Mouse (Mus musculus): ENCODE measurements around the gene Fgf8. TPM values are rescaled to one million over a fixed set of nuclear protein-coding genes. Genes with fewer than 3 reads are reported as not detected.
A peak's percentile ranks its signal among the peaks of the same experiment; 100 is the strongest.

Fgf8 gene
- total RNA-seq, 2 experiments from 2014 or later = not detected

GRCm38 (mm10) chr19:45730042-45730441 is 12.7 kb downstream of the Fgf8 start:
- no peak for DNase-seq (ENCODE audit: low spot score in 2 of 2)

GRCm38 (mm10) chr19:45727231-45727630 is 15.5 kb downstream of the Fgf8 start:
- no peak for DNase-seq (ENCODE audit: low spot score in 2 of 2)

GRCm38 (mm10) chr19:45725677-45726277 is 16.9 kb downstream of the Fgf8 start:
- DNase-seq (ENCODE audit: low spot score in 2 of 2) = no peak

DNA sequence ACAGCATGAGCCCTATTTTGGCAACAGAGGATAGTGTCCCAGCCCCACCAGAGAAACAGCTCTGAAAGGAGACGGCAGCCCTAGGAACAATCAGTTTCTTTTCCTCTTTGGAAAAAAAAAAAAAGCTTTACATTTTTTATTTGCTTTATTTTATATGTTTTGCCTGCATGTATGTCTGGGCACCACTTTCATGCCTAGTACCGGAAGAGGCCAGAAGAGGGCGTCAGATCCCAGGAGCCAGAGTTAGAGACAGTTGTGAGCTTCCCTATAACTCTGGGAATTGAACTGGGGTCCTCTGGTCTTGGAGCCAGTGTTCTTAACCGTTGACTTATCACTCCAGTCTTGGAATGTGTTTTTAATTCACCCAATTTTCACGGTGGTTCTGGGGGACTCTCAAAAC is 20.5 kb downstream of the Fgf8 start:
- DNase-seq (ENCODE audit: low spot score in 2 of 2) = no peak

DNA sequence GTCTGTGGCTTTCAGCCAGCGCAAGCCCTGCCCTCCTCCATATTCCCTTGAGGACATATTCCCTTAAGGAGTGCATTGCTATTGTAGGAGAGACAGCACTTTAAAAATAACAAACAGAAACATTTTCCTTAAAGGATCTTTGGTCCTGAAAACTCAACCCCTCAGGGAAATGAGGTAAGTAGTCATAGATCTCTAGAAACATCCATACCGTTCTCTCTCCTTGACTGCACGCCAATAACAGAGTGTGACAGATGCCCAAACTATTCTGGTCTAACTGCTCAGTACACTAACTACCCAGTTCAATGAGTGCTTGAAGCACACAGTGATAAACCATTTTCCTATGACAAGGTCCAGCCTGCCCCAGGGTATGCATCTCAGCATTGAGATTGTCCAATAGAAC is 24.4 kb downstream of the Fgf8 start:
- DNase-seq (ENCODE audit: low spot score in 2 of 2) = peak in 1 of 2 experiments; percentile 46

DNA sequence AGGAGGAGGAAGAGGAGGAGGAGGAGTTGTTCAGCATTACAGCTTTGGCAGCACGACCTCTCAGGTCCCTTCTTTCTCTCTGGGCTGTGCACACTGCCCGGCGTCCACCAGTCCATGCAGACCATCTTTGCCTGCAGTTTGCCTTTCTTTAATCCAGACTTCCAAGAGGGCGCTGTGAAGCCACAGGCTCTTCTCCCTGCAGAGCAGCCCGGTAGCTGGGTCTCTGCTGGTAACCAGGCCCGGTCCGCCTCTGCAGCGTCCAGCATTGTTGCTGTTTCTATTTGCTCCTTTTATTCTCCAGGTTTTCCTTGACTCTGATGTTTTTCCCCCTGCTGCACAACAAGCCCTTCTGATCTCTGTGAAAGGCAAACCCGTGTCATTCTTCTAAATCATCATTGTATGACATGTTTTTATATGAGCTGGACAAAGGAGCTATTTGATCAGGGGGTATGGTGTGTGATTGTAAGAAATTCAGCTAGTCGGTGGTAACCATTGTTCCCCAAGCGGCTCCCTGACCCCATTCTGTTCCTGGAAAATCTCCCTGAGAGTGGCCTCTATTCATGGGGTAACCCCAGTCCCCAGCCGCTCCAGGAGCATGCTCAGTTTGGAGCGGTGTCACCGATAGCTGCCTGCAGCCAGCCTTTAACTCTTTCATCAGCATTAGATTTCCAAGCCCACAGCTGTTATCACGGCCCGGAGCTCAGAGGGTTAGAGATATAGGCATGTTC is 25.1 kb downstream of the Fgf8 start:
- peak in 1 of 2 experiments; percentile 60 for DNase-seq (ENCODE audit: low spot score in 2 of 2)

DNA sequence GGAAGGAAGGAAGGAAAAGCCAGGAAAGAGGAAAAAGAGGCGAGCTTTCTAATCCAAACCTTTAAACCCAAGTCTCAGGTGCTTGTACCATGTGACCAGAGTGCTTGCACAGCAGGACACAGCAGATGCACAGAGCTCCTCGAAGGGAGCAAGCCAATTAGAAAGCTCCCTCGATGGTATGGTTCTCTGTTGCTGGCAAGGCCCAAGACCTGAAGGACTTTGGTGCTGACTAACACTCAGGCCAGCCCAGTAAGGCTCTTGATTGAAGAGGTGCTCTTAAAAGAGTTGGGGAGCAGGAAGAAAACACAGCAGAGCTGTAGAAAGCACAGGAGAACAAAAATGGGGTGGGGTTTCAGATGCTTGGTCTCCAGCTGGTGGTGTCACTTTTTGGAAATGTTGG is 34.0 kb downstream of the Fgf8 start:
- no peak for DNase-seq (ENCODE audit: low spot score in 2 of 2)

- DNase-seq (ENCODE audit: low spot score in 2 of 2) = no peak
Observed at GRCm38 (mm10) chr19:45696281-45696600, 46.5 kb downstream of the Fgf8 start.

DNA sequence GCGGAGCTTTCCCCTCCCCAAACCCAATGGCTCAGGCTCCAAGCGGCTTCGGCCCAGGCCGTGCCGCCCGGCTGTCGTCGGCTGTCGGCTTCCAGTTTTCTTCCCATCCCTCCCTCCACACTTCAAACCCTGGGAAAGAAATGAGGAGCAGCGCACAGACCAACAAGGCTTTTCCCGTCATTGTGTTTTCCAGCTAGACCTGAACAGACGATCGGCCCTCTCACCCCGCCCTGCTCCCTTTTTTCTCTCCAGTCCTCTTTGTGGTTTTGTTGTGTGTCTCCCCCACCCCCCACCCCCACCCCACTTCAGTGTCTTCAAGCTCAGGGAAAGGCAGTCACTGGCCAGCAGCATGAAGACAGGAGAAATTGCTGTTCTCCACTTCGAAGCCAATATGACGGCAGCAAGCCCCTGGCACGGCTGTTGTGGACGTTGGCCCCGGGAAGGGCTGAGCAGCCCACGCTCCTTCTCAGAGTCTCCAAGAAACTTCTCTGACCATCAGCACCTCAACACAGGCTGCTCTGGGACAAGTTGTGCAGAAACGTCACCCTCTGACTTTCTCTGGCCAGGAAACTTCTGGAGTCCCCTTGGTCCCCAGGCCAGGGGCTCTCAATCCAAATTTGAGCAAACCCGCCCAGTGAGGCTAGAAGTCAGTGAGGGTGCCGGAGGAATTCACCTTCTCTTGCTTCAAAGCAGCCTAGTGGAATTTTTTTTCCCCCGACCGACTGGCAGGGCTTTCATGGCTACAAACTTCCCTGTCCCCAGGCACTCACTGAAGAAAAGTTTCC is 47.0 kb downstream of the Fgf8 start:
- no peak for DNase-seq (ENCODE audit: low spot score in 2 of 2)

GRCm38 (mm10) chr19:45694056-45694455 is 48.7 kb downstream of the Fgf8 start:
- no peak for DNase-seq (ENCODE audit: low spot score in 2 of 2)

DNA sequence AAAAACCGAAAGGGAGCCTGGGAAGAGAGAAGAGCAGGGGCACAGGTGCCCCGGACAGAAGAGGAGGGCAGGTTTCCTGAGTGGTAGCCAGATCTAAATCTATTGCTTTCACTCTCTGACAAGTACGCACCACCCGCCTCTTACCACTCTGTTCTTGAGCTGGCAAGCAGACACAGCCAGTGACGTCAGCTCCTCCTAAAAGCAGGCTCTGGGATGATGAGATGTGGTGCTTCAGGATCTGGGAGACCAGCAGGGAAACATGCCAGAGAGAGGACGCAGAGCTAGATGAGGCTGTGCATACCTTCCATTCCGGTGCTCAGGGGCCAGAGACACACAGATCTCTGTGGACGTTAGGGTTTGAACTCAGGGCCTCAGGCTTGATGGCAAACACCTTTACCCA is 50.5 kb downstream of the Fgf8 start:
- peak; percentile 28 to 55 for DNase-seq (ENCODE audit: low spot score in 2 of 2)

DNA sequence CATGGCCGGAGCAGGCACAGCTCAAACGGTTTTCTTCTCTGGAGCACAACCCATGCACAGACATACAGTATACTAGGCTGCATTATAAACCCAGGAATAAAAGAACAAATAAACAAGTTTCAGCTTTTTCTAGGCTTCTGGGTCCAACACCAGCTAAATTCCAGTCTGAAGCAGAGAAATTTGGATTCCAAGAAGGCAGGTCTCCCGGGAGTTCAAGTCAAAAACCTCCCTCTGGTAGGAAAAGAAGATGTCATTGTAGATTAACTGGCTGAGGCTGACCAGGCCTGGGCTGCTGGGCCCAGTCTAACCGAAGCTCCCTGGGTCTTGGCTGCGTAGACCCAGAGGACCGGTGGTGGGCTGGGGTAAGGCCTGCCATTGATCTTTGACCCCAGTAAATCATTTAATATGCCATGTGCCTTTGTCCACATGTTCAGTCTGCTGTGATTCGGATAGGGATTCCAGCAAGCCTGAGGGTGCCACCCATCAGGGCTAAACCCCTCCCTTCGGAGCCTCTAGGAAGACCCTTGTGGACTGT is 51.6 kb downstream of the Fgf8 start:
- no peak for DNase-seq (ENCODE audit: low spot score in 2 of 2)

- DNase-seq (ENCODE audit: low spot score in 2 of 2) = no peak
Observed at GRCm38 (mm10) chr19:45687001-45687400, 55.7 kb downstream of the Fgf8 start.

Other genes starting within 250 kb of the Fgf8 start
- gene Poll, start 182.4 kb downstream of the Fgf8 start, total RNA-seq (2021) = 10 to 100 TPM in 1 of 2 experiments, 1 to 10 TPM in 1; 9.5 to 11.1 TPM
- gene Gm17018, start 182.3 kb downstream of the Fgf8 start, total RNA-seq (2021) = 10 to 100 TPM; 59.5 to 64.0 TPM
- 10 to 100 TPM; 36.4 to 38.7 TPM for gene Fbxw4, start 82.6 kb downstream of the Fgf8 start, total RNA-seq (2021)
- gene Npm3, start 6.7 kb upstream of the Fgf8 start, total RNA-seq (2021) = 10 to 100 TPM in 1 of 2 experiments, 1 to 10 TPM in 1; 9.6 to 11.3 TPM
- gene Mgea5, start 40.9 kb upstream of the Fgf8 start, total RNA-seq (2021) = 100 to 1,000 TPM; 153 to 160 TPM
- 100 to 1,000 TPM; 208 to 213 TPM for gene Kcnip2, start 73.1 kb upstream of the Fgf8 start, total RNA-seq (2021)